Mouse (Mus musculus) ES-E14 (cell line): ENCODE measurements around the gene Adam8. TPM values are rescaled to one million over a fixed set of nuclear protein-coding genes. Genes with fewer than 3 reads are reported as not detected.
A peak's percentile ranks its signal among the peaks of the same experiment; 100 is the strongest.

Experiments used
- DNase-seq: peaks from one replicate; pipeline ENCODE4 v3.0.0-alpha.2; 2013; ENCODE audit warnings: low read depth, low spot score
- H3K27ac ChIP-seq: 2 replicates; pipeline ENCODE4 v1.5.1; 2012; ENCODE audit warnings: low read depth, mild to moderate bottlenecking, low read length, moderate library complexity, mixed read lengths; ENCODE audit not compliant: poor library complexity, insufficient read depth, severe bottlenecking
- H3K36me3 ChIP-seq: 2 replicates; pipeline ENCODE4 v1.6.1; 2012; ENCODE audit warnings: mild to moderate bottlenecking, low read length, moderate library complexity, mixed read lengths; ENCODE audit not compliant: control insufficient read depth, poor library complexity, insufficient read depth, severe bottlenecking
- H3K4me1 ChIP-seq, 2 experiments: fragments of 150-350 bp in 1 of 2; sonication (generic) in 1 of 2; 2 replicates each; pipeline ENCODE4 v1.6.1; 2012; ENCODE audit warnings: low read length in 2 of 2, mild to moderate bottlenecking in 1 of 2, mixed read lengths in 1 of 2; ENCODE audit not compliant: control insufficient read depth in 2 of 2, insufficient read depth in 2 of 2, poor library complexity in 1 of 2
- H3K4me3 ChIP-seq, 2 experiments: fragments of 150-350 bp in 1 of 2; sonication (generic) in 1 of 2; 2 replicates each; pipeline ENCODE4 v1.5.1; 2012; ENCODE audit warnings: low read length in 2 of 2, low read depth in 1 of 2, mild to moderate bottlenecking in 1 of 2, mixed read lengths in 1 of 2; ENCODE audit not compliant: insufficient read depth in 1 of 2, poor library complexity in 1 of 2, severe bottlenecking in 1 of 2
- H3K9ac ChIP-seq: 2 replicates; pipeline ENCODE4 v1.6.1; 2012; ENCODE audit warnings: low read depth, mild to moderate bottlenecking, low read length, mixed read lengths; ENCODE audit not compliant: poor library complexity, insufficient read depth, severe bottlenecking
- H3K9me3 ChIP-seq: fragments of 150-350 bp; sonication (generic); 2 replicates; pipeline ENCODE4 v1.6.1; 2012; ENCODE audit warnings: low read depth, mild to moderate bottlenecking, low read length; ENCODE audit not compliant: control insufficient read depth, insufficient read depth
- CHD2 ChIP-seq: IDR thresholded peaks from 2 replicates; pipeline ENCODE4 v1.6.1; 2014; ENCODE audit warnings: mild to moderate bottlenecking, low read depth, low read length, inconsistent platforms
- HCFC1 ChIP-seq: IDR thresholded peaks from 2 replicates; pipeline ENCODE4 v1.6.1; 2012; ENCODE audit warnings: low read length, inconsistent platforms, borderline replicate concordance; ENCODE audit not compliant: insufficient read depth
- MAFK ChIP-seq: IDR thresholded peaks from 2 replicates; pipeline ENCODE4 v1.6.1; 2014; ENCODE audit warnings: mild to moderate bottlenecking, low read depth, low read length, inconsistent platforms; ENCODE audit not compliant: insufficient read depth
- ZC3H11A ChIP-seq: IDR thresholded peaks from 2 replicates; pipeline ENCODE4 v1.6.1; 2012; ENCODE audit warnings: low read depth, mild to moderate bottlenecking, inconsistent platforms, low read length, borderline replicate concordance
- ZNF384 ChIP-seq: IDR thresholded peaks from 2 replicates; pipeline ENCODE4 v1.6.1; 2012; ENCODE audit warnings: low read depth, low read length, inconsistent platforms
- in situ Hi-C, 2 experiments: fragments of 600-800 bp; cut with MboI; formaldehyde crosslinking; loops; one replicate each; pipeline ENCODE4 v1.15.1; 2025; ENCODE audit warnings: low sequenced_read_pairs in 2 of 2, inconsistent platforms in 1 of 2; ENCODE audit not compliant: unreplicated experiment in 2 of 2
- total RNA-seq: library from RNA; depleted of rRNA; stranded (reverse); fragments of 300-350 nt; gene quantifications from 2 replicates; pipeline ENCODE4 v1.2.3, GENCODE M21; 2012

The Adam8 gene
- total RNA-seq, 1 experiment: 8.3 TPM

- peak overlapping the region; percentile 95 for H3K9ac ChIP-seq
- H3K9me3 ChIP-seq: no peaks in the 10 kb centered on the region
- no peak for TF ChIP-seq HCFC1
- TF ChIP-seq CHD2: no peak
- TF ChIP-seq MAFK: no peak
- no peak for TF ChIP-seq ZC3H11A
- TF ChIP-seq ZNF384: no peak
- H3K27ac ChIP-seq: peak overlapping the region; percentile 94
- in situ Hi-C loops: no loop called here
- H3K36me3 ChIP-seq: peaks cover 19% of the 10 kb centered on the region
- peak overlapping the region; percentile 85 to 93 for H3K4me3 ChIP-seq
- DNase-seq: peak; percentile 35
- H3K4me1 ChIP-seq: peaks cover 3 to 23% of the 10 kb centered on the region in 2 experiments; a peak in 2 of 4 replicates
Observed at GRCm38 (mm10) chr7:139944291-139945240, 47.8 kb downstream of the Adam8 start.

GRCm38 (mm10) chr7:139943674-139944281 lies 48.6 kb downstream of the Adam8 start, which contains the start of gene Utf1:
Gene Utf1 (plus strand): TSS chr7:139943789.
- in situ Hi-C loops: no loop called here
- peak within 1 kb of the TSS; percentile 95 for H3K9ac ChIP-seq
- peak within 1 kb of the TSS; percentile 85 to 93 for H3K4me3 ChIP-seq
- peaks cover 3 to 26% of the 10 kb centered on the region in 2 experiments; a peak in 3 of 4 replicates for H3K4me1 ChIP-seq
- DNase-seq: peak; percentile 90
- peak within 1 kb of the TSS; percentile 94 for H3K27ac ChIP-seq
- peaks cover 19% of the 10 kb centered on the region for H3K36me3 ChIP-seq
- no peak for TF ChIP-seq ZNF384
- TF ChIP-seq HCFC1: 0 out of 2 replicates have a peak, but pooled peaks have one; percentile 22
- H3K9me3 ChIP-seq: no peaks in the 10 kb centered on the region

GRCm38 (mm10) chr7:139940476-139941209 lies 51.7 kb downstream of the Adam8 start:
- Histone ChIP-seq H3K4me3 (peak overlapping the region; percentile 15; a peak in 2 of 4 replicates), H3K9ac (peak overlapping the region; percentile 6; the same call in 1 of the 2 replicates), H3K4me1 (peaks cover 3 to 31% of the 10 kb centered on the region in 2 experiments; a peak in 3 of 4 replicates), H3K9me3 (no peaks in the 10 kb centered on the region), H3K36me3 (peaks cover 10% of the 10 kb centered on the region), H3K27ac (no peak overlapping the region; the same call in 1 of the 2 replicates)
- in situ Hi-C loops: no loop called here
- TF ChIP-seq MAFK (no peak), CHD2 (no peak), ZNF384 (no peak), HCFC1 (no peak), ZC3H11A (no peak)
- DNase-seq: peak; percentile 51

- no peak for DNase-seq
- Histone ChIP-seq H3K4me1 (peaks cover 3 to 31% of the 10 kb centered on the region in 2 experiments; a peak in 3 of 4 replicates), H3K27ac (peak overlapping the region; percentile 61), H3K36me3 (no peaks in the 10 kb centered on the region), H3K9me3 (no peaks in the 10 kb centered on the region), H3K4me3 (peak overlapping the region; percentile 29 to 57; a peak in 3 of 4 replicates), H3K9ac (peak overlapping the region; percentile 45)
- in situ Hi-C loops: no loop called here
- TF ChIP-seq CHD2: no peak
- no peak for TF ChIP-seq ZC3H11A
- no peak for TF ChIP-seq ZNF384
- no peak for TF ChIP-seq MAFK
- TF ChIP-seq HCFC1: no peak
Observed at GRCm38 (mm10) chr7:139937810-139938209, 54.6 kb downstream of the Adam8 start.
